Mouse (Mus musculus) ovary, postnatal 10 days (tissue): ENCODE results near the gene Taf6l.
"Not testable (repeated sequence)": the region's sequence is repeated elsewhere in the genome, so short reads cannot be mapped to it uniquely, and the experiment has no call there.

Source experiments
- DNase-seq: peaks from one replicate; pipeline ENCODE4 v3.0.0; 2022; ENCODE audit warnings: low spot score

Gene Taf6l

DNA sequence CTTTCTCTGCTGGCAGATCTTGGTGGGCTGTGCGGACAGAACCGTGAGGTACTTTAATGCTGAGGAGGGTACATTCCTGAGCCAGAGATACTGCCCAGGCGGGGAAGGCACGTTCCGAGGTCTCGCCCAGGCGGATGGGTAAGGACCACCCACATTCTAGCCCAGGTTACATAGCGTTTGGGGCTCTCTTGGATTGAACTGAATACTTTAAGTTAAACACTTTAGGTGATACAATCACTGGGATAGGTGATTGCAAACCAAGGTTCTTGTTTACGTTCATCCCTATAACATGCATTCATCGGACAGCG is 50.1 kb downstream of the Taf6l start:
- no peak for DNase-seq

DNA sequence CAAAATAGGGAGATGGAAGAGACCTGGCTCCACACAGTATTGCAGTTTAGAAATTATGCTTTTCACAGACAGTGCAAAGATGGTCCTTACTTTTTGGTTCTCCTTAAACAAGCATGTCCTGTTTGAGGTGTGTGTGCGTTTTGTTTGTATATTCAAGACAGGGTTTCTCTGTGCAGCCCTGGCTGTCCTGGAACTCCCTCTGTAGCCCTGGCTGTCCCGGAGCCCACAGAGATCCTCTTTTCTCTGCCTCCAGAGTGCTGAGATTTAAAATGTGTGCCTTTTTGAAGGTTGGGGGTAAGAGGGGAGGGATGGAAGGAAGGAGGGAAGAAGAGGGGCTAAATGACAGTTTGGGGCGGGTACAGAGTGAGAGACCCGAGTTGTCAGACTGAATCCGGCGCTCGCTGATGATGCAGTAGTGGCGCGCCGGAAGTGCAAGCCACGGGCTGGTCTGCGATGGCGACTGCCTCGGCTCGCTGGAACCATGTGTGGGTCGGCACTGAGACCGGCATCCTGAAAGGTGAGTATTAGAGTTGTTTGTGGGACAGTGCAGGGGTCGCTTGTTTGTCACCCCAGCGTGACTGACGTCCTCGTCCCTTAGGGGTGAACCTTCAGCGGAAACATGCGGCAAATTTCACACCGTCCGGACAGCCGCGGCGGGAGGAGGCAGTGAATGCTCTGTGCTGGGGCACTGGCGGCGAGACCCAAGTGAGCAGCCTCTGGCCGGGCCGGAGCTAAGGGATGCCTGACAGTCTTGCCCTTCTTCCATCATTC is 50.6 kb downstream of the Taf6l start, which contains the start of gene Wdr74:
Gene Wdr74, plus strand, starts transcription at position 439 of the 771 bp plus-strand sequence.
- DNase-seq, result peak; percentile 89

DNA sequence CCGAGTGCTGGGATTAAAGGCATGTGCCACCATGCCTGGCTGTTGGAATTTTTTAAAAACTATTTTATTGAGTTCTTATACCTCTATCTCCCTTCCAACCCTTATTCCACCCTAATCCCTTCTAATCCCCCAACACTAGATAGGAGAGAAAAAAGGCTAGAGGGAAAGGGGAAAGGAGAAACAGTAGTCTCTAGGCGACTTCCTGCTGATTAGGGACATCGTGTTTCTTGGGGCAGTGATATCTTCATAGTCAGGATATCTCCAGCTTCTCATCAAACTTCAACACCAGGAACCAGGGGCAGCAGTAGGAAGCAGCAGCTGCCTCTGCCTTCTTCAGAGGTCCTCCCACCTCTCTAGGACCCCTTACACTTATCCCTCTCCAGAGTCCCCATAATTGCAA is 51.9 kb downstream of the Taf6l start:
- no peak for DNase-seq

DNA sequence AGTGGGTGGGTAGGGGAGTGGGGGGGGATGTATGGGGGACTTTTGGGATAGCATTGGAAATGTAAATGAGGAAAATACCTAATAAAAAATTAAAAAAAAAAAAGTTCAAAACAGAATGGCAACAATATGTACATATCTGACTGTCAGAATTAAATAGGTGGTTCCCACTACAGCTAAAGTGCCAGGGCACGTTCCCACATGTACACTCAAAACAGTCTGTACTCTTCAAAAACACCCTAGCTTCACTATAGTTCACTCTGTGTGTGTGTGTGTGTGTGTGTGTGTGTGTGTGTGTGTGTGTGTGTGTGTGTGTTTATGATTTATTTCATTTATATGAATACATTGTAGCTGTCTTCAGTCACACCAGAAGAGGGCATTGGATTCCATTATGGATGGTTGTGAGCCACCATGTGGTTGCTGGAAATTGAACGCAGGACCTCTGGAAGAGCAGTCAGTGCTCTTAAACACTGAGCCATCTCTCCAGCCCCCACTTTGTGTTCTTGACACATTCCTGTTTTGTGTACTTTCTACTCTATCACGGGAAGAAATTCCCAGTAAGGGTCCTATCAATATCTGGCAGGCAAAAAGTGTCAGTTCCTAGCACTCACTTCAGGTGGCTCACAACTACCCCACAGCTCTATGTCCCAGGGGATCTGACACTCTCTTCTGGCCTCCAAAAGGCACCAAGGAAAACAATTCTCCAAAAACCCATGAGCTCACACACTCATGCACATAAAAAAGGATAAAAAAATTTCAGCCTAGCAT is 57.7 kb downstream of the Taf6l start:
- DNase-seq, result not testable (repeated sequence)

DNA sequence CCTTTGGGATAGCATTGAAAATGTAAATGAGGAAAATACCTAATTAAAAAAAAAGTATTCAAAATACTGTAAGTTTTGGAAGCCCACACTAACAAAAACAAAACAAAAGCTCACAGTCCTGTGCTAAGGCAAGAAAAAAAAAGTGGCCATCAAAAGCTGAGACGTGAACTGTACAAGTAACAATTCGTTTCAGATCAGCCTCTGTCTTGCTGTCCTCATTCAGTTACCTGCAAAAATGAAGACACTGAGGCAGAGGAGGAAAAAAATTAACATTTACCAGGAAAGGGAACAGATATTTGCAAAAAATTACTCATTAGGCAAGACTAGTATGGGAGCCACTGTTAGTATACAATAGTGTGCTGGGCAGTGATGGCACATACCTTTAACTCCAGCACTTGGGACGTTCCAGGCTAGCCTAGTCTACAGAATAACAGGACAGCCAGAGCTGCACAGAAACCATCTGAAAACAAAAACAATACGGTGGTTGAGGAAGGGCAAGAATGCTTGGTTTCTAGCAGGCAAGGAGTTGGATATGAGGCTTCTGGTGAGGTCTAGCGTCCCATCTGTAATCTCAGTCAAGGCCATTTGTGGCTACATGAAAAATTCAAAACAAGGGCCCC is 58.6 kb downstream of the Taf6l start:
- DNase-seq, result no peak

DNA sequence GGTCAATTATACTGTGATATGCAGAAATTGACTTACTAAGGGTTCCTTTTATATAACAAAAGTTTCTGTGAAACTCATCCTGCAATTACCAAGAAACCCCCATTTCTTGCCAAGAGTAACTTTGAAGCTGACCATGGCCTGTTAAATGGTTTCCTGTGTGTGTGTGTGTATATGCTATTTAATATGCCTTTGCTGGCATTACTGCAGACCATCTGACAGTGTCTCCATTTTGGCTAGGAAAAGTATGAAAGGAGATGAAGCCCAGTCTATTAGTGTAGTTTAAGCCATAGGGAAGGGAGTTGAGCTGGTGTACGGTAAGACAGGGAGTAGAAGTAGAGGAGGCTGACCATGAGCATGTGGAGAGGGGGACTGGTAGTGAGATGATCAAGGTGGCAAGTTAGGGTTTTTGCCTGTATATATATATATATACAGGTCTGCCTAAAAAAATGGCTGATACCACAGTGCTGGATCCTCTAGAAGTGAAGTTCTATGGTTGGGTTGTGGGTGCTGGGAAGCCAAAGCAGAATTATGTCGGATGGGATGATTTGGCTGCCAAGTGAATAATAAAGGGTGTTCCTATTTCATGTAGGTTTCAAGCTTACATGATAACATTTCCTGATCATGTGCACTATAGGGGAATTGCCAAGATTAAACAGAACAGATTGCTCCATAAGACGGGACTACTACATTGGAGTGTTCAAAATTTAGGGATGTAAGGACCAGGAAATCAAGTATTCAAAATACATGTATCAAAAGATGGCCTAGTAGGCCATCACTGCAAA is 59.4 kb downstream of the Taf6l start:
- DNase-seq, result no peak

DNA sequence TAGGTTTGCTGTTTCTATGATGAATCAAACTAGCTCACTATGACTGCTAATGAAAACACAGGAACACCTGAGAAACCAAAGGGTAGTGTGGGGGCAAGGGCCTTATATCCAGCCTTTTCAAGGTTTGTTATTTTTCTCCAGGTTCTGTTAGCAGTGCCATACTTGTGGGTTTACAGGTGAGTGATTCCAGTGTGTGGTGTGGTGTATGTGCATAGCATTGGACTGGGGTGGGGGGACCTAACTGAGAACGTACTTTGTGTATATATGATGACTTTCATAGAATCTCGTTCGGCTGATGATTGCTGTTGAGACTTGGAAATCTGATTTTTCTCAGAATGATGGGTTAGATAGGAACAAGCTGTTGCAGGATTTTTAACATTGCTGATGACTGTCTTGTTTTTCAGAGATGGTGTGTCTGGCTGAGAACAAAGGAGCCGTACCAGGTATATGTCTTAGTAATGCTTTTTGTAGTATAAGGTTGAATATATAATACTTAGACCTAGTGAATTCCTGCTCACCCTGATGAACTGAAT is 61.1 kb downstream of the Taf6l start:
- DNase-seq, result no peak
